ENCODE assay signal across 9 mouse cellular contexts in genomic region chr19:5302455-5302854, GRCm38 (mm10). TPM values are rescaled to one million over a fixed set of nuclear protein-coding genes. Genes with fewer than 3 reads are reported as not detected.
DNase-seq lines count a peak whose midpoint lies in the region; ATAC-seq and TF ChIP-seq lines count a peak whose summit lies in the region.
"Had no signal": no experiment of that assay in that cellular context is flagged by ENCODE, and none has a peak within 500 bp of the region (broad histone marks: within the 10 kb centered on the region; RNA-seq: fewer than 3 reads in every experiment).

No protein-coding gene starts in this region.

- no peaks in the 10 kb centered on the region for H3K36me3 ChIP-seq in liver, embryonic 14.5 days (replicated peaks; ENCODE audit: control insufficient read depth, insufficient read depth, low read depth)

- peak; percentile 82 for TF ChIP-seq CTCF in liver, embryonic 14.5 days (IDR thresholded peaks at IDR 0.05; ENCODE audit: low read depth)

- DNase-seq in adrenal gland, postnatal 10 days = peak; percentile 68
- DNase-seq in adrenal gland, adult 8-10 months = no peak
- DNase-seq in left cerebral cortex, adult 18-20 months (ENCODE audit: low spot score in 2 of 2) = peak; percentile 35 to 44
- DNase-seq in left cerebral cortex, adult 8-10 months (ENCODE audit: low spot score in 2 of 2) = no peak
- peak; percentile 18 for DNase-seq in MN1 (ENCODE audit: low spot score)
- peak; percentile 48 for DNase-seq in forelimb bud, embryonic 11.5 days (ENCODE audit: low read depth, low spot score)
- DNase-seq in liver, embryonic 14.5 days (ENCODE audit: low read depth in 3 of 3, low spot score in 3 of 3) = peak in 1 of 3 experiments; percentile 43
- peak; percentile 62 to 85 for DNase-seq in spleen, postnatal 4 days (ENCODE audit: low spot score in 2 of 2)

- no peaks in the 10 kb centered on the region for H3K9me3 ChIP-seq in liver, embryonic 14.5 days (ENCODE audit: control insufficient read depth, low read length)

- H3K4me3 ChIP-seq in liver, embryonic 14.5 days (ENCODE audit: insufficient read depth in 1 of 2, low read depth in 2 of 2, low read length in 2 of 2) = no peak overlapping the region

- no peak for ATAC-seq in liver, embryonic 14.5 days (ENCODE audit: insufficient read depth)

- peaks cover 18% of the 10 kb centered on the region for H3K27me3 ChIP-seq in liver, embryonic 14.5 days (ENCODE audit: control insufficient read depth, insufficient read depth, low read length)

- no peak overlapping the region for H3K27ac ChIP-seq in liver, embryonic 14.5 days

- no peaks in the 10 kb centered on the region for H3K4me1 ChIP-seq in liver, embryonic 14.5 days (replicated peaks; ENCODE audit: control insufficient read depth in 2 of 2, insufficient read depth in 2 of 2, low read length in 1 of 2)

- WGBS in liver, embryonic 14.5 days (ENCODE audit: insufficient replicate concordance) = 9% methylated on average over 4 of the region's 4 CpGs

- no peak for TF ChIP-seq EP300 in liver, embryonic 14.5 days (IDR thresholded peaks at IDR 0.05; ENCODE audit: low read depth)

- H3K9ac ChIP-seq in liver, embryonic 14.5 days (replicated peaks) = no peak overlapping the region

- H3K4me2 ChIP-seq in liver, embryonic 14.5 days (ENCODE audit: low read depth) = no peak overlapping the region

RNA-seq across cellular contexts. Expression of gene Gal3st3, which starts 4.3 kb away (rescaled TPM):
- under 1 TPM; 0.27 to 0.51 TPM for total RNA-seq in adrenal gland, postnatal 10 days (2021)
- under 1 TPM; 0.09 to 0.62 (median 0.30) TPM for total RNA-seq in adrenal gland, adult 8-10 months (2022)
- total RNA-seq in left cerebral cortex, adult 18-20 months (2021) = 10 to 100 TPM; 70.5 to 73.8 TPM
- total RNA-seq in left cerebral cortex, adult 8-10 months (2022) = 10 to 100 TPM; 55.7 to 57.0 (median 56.3) TPM
- 0.03 and 0.08 TPM in 2 replicates for polyA plus RNA-seq in liver, embryonic 14.5 days (2012; rRNA removed)
- polyA plus RNA-seq in liver, embryonic 14.5 days (2014; fragmentation: Nextera tagmentation; extraction: Ambion mirVana) = 0.04 TPM in 1 of 2 replicates, not detected in the other

RNA-seq across cellular contexts. Expression of gene Sf3b2, which starts 7.2 kb away (rescaled TPM):
- 100 to 1,000 TPM; 149 to 167 TPM for total RNA-seq in adrenal gland, postnatal 10 days (2021)
- total RNA-seq in adrenal gland, adult 8-10 months (2022) = 100 to 1,000 TPM; 179 to 198 (median 191) TPM
- 100 to 1,000 TPM; 209 to 213 TPM for total RNA-seq in left cerebral cortex, adult 18-20 months (2021)
- total RNA-seq in left cerebral cortex, adult 8-10 months (2022) = 100 to 1,000 TPM; 201 to 220 (median 207) TPM
- polyA plus RNA-seq in liver, embryonic 14.5 days (2012; rRNA removed) = 45.0 and 52.5 TPM in 2 replicates
- polyA plus RNA-seq in liver, embryonic 14.5 days (2014; fragmentation: Nextera tagmentation; extraction: Ambion mirVana) = 98.4 and 116 TPM in 2 replicates

RNA-seq across cellular contexts. Expression of gene Pacs1, which starts 29.5 kb away (rescaled TPM):
- total RNA-seq in adrenal gland, postnatal 10 days (2021) = 10 to 100 TPM; 23.3 to 28.7 TPM
- total RNA-seq in adrenal gland, adult 8-10 months (2022) = 10 to 100 TPM; 23.9 to 35.0 (median 29.7) TPM
- total RNA-seq in left cerebral cortex, adult 18-20 months (2021) = 10 to 100 TPM; 57.3 to 61.0 TPM
- total RNA-seq in left cerebral cortex, adult 8-10 months (2022) = 10 to 100 TPM; 63.3 to 64.7 (median 64.5) TPM
- 8.3 and 10.5 TPM in 2 replicates for polyA plus RNA-seq in liver, embryonic 14.5 days (2012; rRNA removed)
- 8.2 and 9.9 TPM in 2 replicates for polyA plus RNA-seq in liver, embryonic 14.5 days (2014; fragmentation: Nextera tagmentation; extraction: Ambion mirVana)

RNA-seq across cellular contexts. Expression of gene Catsper1, which starts 33.1 kb away (rescaled TPM):
- not detected for total RNA-seq in adrenal gland, postnatal 10 days (2021)
- total RNA-seq in adrenal gland, adult 8-10 months (2022) = not detected
- total RNA-seq in left cerebral cortex, adult 18-20 months (2021) = not detected
- not detected for total RNA-seq in left cerebral cortex, adult 8-10 months (2022)
- polyA plus RNA-seq in liver, embryonic 14.5 days (2012; rRNA removed) = not detected in 2 replicates
- not detected in 2 replicates for polyA plus RNA-seq in liver, embryonic 14.5 days (2014; fragmentation: Nextera tagmentation; extraction: Ambion mirVana)
- total RNA-seq: heart, postnatal 36 days had no signal

RNA-seq across cellular contexts. Expression of gene Cst6, which starts 46.9 kb away (rescaled TPM):
- 1 to 10 TPM; 1.4 to 2.4 TPM for total RNA-seq in adrenal gland, postnatal 10 days (2021)
- total RNA-seq in adrenal gland, adult 8-10 months (2022) = 10 to 100 TPM in 2 of 4 experiments, 1 to 10 TPM in 2; 1.2 to 14.6 (median 6.8) TPM
- total RNA-seq in left cerebral cortex, adult 18-20 months (2021) = 10 to 100 TPM; 25.4 to 26.9 TPM
- total RNA-seq in left cerebral cortex, adult 8-10 months (2022) = 10 to 100 TPM; 21.5 to 39.4 (median 34.1) TPM
- 0.01 and 0.06 TPM in 2 replicates for polyA plus RNA-seq in liver, embryonic 14.5 days (2012; rRNA removed)
- polyA plus RNA-seq in liver, embryonic 14.5 days (2014; fragmentation: Nextera tagmentation; extraction: Ambion mirVana) = 0.43 TPM in 1 of 2 replicates, not detected in the other

Comparison
In these comparisons a context has a peak if more than half of its experiments do, and no peak if none do; other contexts are left out.
1. DNase-seq: peak in adrenal gland, postnatal 10 days (single experiment), left cerebral cortex, adult 18-20 months (2 of 2), MN1 (single experiment), forelimb bud, embryonic 11.5 days (single experiment) and spleen, postnatal 4 days (2 of 2); none in adrenal gland, adult 8-10 months (single experiment) and left cerebral cortex, adult 8-10 months (0 of 2).
2. RNA of gene Gal3st3, which starts 4.3 kb away (total RNA-seq): 70.5 to 73.8 TPM in left cerebral cortex, adult 18-20 months and 55.7 to 57.0 TPM in left cerebral cortex, adult 8-10 months; 0.27 to 0.51 TPM in adrenal gland, postnatal 10 days and 0.09 to 0.62 TPM in adrenal gland, adult 8-10 months; every median in the first group is over 10 times any median in the second.